In the genomic region with DNA sequence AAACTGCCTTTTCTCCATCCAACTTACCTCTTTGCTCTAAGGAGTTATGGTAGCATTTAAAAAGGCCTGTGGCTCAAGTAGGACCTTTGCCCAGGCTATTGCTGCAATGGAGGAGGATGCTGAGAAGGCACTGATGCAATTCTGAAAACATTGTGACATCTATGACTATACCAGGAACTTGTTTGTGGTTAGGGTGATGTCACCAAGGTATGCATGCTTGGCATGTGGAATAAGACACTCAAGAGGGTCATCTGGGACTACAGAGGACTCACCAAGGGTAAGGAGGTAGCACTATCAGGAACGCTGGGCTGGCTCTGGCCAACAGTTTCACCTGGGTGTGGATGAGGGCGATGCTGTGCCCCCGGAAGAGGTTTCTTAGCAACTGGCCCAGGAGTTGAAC, we compare ENCODE assay signal across 8 mouse cellular contexts. TPM values are rescaled to one million over a fixed set of nuclear protein-coding genes. Genes with fewer than 3 reads are reported as not detected.
DNase-seq lines count a peak whose midpoint lies in the region; ATAC-seq and TF ChIP-seq lines count a peak whose summit lies in the region.

A gene (minus strand): TSS at position 108 of the 400 bp plus-strand sequence.

- peaks cover 10% of the 10 kb centered on the region for H3K4me1 ChIP-seq in embryonic fibroblast, embryonic 13.5 days (ENCODE audit: control insufficient read depth, insufficient read depth, low read length)
- H3K4me1 ChIP-seq in heart, embryonic 14.5 days (ENCODE audit: control insufficient read depth in 2 of 2, insufficient read depth in 2 of 2, low read length in 2 of 2) = no peaks in the 10 kb centered on the region
- no peaks in the 10 kb centered on the region for H3K4me1 ChIP-seq in midbrain, embryonic 13.5 days (replicated peaks)

- intact Hi-C loops in left cerebral cortex, adult 2 months (cut with DNase I) = no loop called here
- intact Hi-C loops in left cerebral cortex, postnatal 36 days (cut with DNase I) = no loop called here

- H3K9ac ChIP-seq in heart, embryonic 14.5 days (ENCODE audit: low read length) = no peak within 1 kb of the TSS
- H3K9ac ChIP-seq in midbrain, embryonic 13.5 days (replicated peaks) = no peak within 1 kb of the TSS

- no peak for DNase-seq in left cerebral cortex, adult 2 months (ENCODE audit: extremely low spot score in 1 of 2, low spot score in 2 of 2)
- no peak for DNase-seq in left cerebral cortex, adult 11 months (ENCODE audit: low spot score)
- DNase-seq in left cerebral cortex, postnatal 36 days (ENCODE audit: low spot score in 2 of 2) = no peak
- DNase-seq in embryo, embryonic 10.5 days (ENCODE audit: low spot score) = no peak
- no peak for DNase-seq in kidney, postnatal 25 days

- H3K27me3 ChIP-seq in heart, embryonic 14.5 days (ENCODE audit: control insufficient read depth, insufficient read depth, low read length) = no peaks in the 10 kb centered on the region
- H3K27me3 ChIP-seq in midbrain, embryonic 13.5 days = no peaks in the 10 kb centered on the region

- no peak within 1 kb of the TSS for H3K4me3 ChIP-seq in left cerebral cortex, adult 2 months
- H3K4me3 ChIP-seq in embryonic fibroblast, embryonic 13.5 days (ENCODE audit: insufficient read depth, low read length) = no peak within 1 kb of the TSS
- no peak within 1 kb of the TSS for H3K4me3 ChIP-seq in heart, embryonic 14.5 days (ENCODE audit: control insufficient read depth in 1 of 2, insufficient read depth in 1 of 2, low read depth in 1 of 2, low read length in 2 of 2)
- H3K4me3 ChIP-seq in midbrain, embryonic 13.5 days (replicated peaks) = no peak within 1 kb of the TSS

- TF ChIP-seq CTCF in left cerebral cortex, adult 2 months (IDR thresholded peaks at IDR 0.05) = no peak
- no peak for TF ChIP-seq CTCF in embryonic fibroblast, embryonic 13.5 days (IDR thresholded peaks at IDR 0.05; ENCODE audit: borderline replicate concordance, insufficient read depth, low read length)

- WGBS in heart, embryonic 14.5 days = 78% methylated on average over 3 of the region's 3 CpGs
- 88% methylated on average over 3 of the region's 3 CpGs for WGBS in midbrain, embryonic 13.5 days

- H3K9me3 ChIP-seq in heart, embryonic 14.5 days (ENCODE audit: control insufficient read depth, low read length) = no peaks in the 10 kb centered on the region
- no peaks in the 10 kb centered on the region for H3K9me3 ChIP-seq in midbrain, embryonic 13.5 days

- no peak for ATAC-seq in heart, embryonic 14.5 days (ENCODE audit: insufficient number of reproducible peaks, insufficient read depth, low FRiP score, low read depth)
- no peak for ATAC-seq in midbrain, embryonic 13.5 days

- no peak within 1 kb of the TSS for H3K4me2 ChIP-seq in heart, embryonic 14.5 days (ENCODE audit: low read length)
- no peak within 1 kb of the TSS for H3K4me2 ChIP-seq in midbrain, embryonic 13.5 days (replicated peaks)

- H3K27ac ChIP-seq in left cerebral cortex, adult 2 months = no peak within 1 kb of the TSS
- H3K27ac ChIP-seq in embryonic fibroblast, embryonic 13.5 days (ENCODE audit: insufficient read depth, low read length) = no peak within 1 kb of the TSS
- H3K27ac ChIP-seq in heart, embryonic 14.5 days (replicated peaks in 1 of 2; ENCODE audit: control insufficient read depth in 1 of 2, insufficient read depth in 1 of 2, low read depth in 2 of 2, low read length in 2 of 2) = no peak within 1 kb of the TSS
- no peak within 1 kb of the TSS for H3K27ac ChIP-seq in midbrain, embryonic 13.5 days

- H3K36me3 ChIP-seq in heart, embryonic 14.5 days (ENCODE audit: control insufficient read depth, insufficient read depth, low read length) = no peaks in the 10 kb centered on the region
- H3K36me3 ChIP-seq in midbrain, embryonic 13.5 days = no peaks in the 10 kb centered on the region

- no peak for TF ChIP-seq POLR2A in embryonic fibroblast, embryonic 13.5 days (IDR thresholded peaks at IDR 0.05; ENCODE audit: low read depth, low read length)

RNA-seq across cellular contexts. Expression of the gene that starts here (rescaled TPM):
- total RNA-seq in left cerebral cortex, adult 2 months (2021) = 100 to 1,000 TPM; 206 to 213 TPM
- 134 and 135 TPM in 2 replicates for polyA plus RNA-seq in embryonic fibroblast, embryonic 13.5 days (2011; ENCODE audit: insufficient read length, low read depth, missing spikeins)
- polyA plus RNA-seq in heart, embryonic 14.5 days (2014; fragmentation: Nextera tagmentation; extraction: Ambion mirVana) = 74.2 and 76.8 TPM in 2 replicates
- total RNA-seq in left cerebral cortex, postnatal 36 days (2021) = 100 to 1,000 TPM; 207 to 216 TPM
- 59.8 and 60.0 TPM in 2 replicates for polyA plus RNA-seq in midbrain, embryonic 13.5 days (2015; fragmentation: Nextera tagmentation; extraction: Ambion mirVana)
